Comparison of ENCODE assay signal across 8 mouse cellular contexts in the genomic region with DNA sequence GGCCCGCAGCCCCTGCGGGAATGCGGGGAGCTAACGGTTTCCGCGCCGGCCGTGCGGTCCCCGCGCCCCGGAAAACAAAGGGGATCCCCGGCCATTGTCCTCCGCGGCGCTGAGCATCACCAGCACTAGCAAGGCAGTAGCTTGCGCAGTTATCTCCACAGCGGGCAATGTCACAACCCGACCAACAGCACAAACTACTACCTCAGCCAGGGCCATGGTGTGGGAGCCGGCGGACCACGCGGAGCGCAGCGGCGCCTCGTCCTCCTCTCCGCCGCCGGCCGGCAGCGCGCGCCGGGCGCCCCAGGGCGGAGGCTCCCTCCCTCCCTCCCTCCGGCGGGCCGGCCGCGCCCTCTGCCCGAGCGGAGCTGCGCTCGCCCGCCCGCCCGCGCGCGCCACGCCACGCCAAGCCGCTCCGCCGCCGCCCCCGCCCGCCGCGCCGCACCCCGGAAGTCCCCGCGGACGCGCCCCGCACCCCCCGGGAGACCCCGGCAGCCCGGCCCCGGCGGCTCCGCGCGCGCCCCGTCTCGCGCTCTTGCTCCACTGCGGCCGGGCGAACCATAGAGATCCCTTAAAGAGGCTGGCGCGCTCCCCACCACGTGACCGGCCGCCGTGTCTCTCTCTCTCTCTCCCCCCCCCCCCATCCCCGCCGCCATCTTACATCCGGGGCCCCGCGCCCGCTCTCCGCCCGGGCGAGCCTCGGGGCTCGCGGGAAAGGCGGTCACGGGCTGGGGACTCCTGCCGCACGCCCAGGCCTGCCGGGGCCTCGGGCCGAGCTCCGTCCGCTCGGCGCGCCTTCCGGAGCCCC.
DNase-seq lines count a peak whose midpoint lies in the region; ATAC-seq and TF ChIP-seq lines count a peak whose summit lies in the region.

No protein-coding gene starts in this region.

- no peak for TF ChIP-seq CTCF in G1E (IDR thresholded peaks at IDR 0.05; ENCODE audit: low read depth, low read length)
- TF ChIP-seq CTCF in olfactory bulb, adult 2 months (IDR thresholded peaks at IDR 0.05; ENCODE audit: insufficient read depth, low read depth, low read length), result no peak

- H3K4me1 ChIP-seq in G1E (ENCODE audit: insufficient read depth, low read depth, low read length), result peaks cover 35% of the 10 kb centered on the region
- H3K4me1 ChIP-seq in forebrain, embryonic 16.5 days (replicated peaks; ENCODE audit: control insufficient read depth, insufficient read depth, low read length), result peaks cover 26% of the 10 kb centered on the region
- peaks cover 34% of the 10 kb centered on the region for H3K4me1 ChIP-seq in lung, embryonic 16.5 days (replicated peaks; ENCODE audit: control insufficient read depth, insufficient read depth, low read length)
- H3K4me1 ChIP-seq in olfactory bulb, adult 2 months (ENCODE audit: control insufficient read depth, insufficient read depth, low read length), result peaks cover 7% of the 10 kb centered on the region

- H3K9ac ChIP-seq in forebrain, embryonic 16.5 days (replicated peaks; ENCODE audit: low read depth, low read length), result peak overlapping the region; percentile 98
- H3K9ac ChIP-seq in lung, embryonic 16.5 days (ENCODE audit: low read length), result peak overlapping the region; percentile 100

- intact Hi-C loops in heart, postnatal 36 days (cut with DNase I), result loop anchor here (2.0 kb wide), 3 partner anchors 19 to 91 kb away; no protein-coding TSS in a partner anchor

- under 1% methylated on average over 75 of the region's 115 CpGs for WGBS in forebrain, embryonic 16.5 days
- WGBS in lung, embryonic 16.5 days, result 1% methylated on average over 52 of the region's 115 CpGs
- WGBS in olfactory bulb, adult 2 months, result 3% methylated on average over 87 of the region's 115 CpGs

- peak; percentile 12; the same call in 1 of the 2 replicates for ATAC-seq in G1E (ENCODE audit: extremely low read depth, insufficient number of reproducible peaks, low FRiP score, poor library complexity, severe bottlenecking)
- ATAC-seq in forebrain, embryonic 16.5 days, result peak; percentile 85
- peak; percentile 90 for ATAC-seq in lung, embryonic 16.5 days (ENCODE audit: low read depth)

- H3K36me3 ChIP-seq in G1E (replicated peaks), result peaks cover 27% of the 10 kb centered on the region
- H3K36me3 ChIP-seq in forebrain, embryonic 16.5 days (ENCODE audit: control insufficient read depth, insufficient read depth), result peaks cover under 1% of the 10 kb centered on the region; the same call in 1 of the 2 replicates
- peaks cover 8% of the 10 kb centered on the region for H3K36me3 ChIP-seq in lung, embryonic 16.5 days (ENCODE audit: control insufficient read depth, insufficient read depth, low read length)

- peak overlapping the region; percentile 94 for H3K4me3 ChIP-seq in G1E (ENCODE audit: low read depth, low read length)
- H3K4me3 ChIP-seq in forebrain, embryonic 16.5 days (replicated peaks; ENCODE audit: low read length), result peak overlapping the region; percentile 81
- H3K4me3 ChIP-seq in lung, embryonic 16.5 days (ENCODE audit: low read length), result peak overlapping the region; percentile 95
- peak overlapping the region; percentile 70 for H3K4me3 ChIP-seq in olfactory bulb, adult 2 months (ENCODE audit: insufficient read depth, low read depth, low read length)

- TF ChIP-seq POLR2A in olfactory bulb, adult 2 months (IDR thresholded peaks at IDR 0.05; ENCODE audit: insufficient read depth, low read depth, low read length), result peak; percentile 84; the same call in 1 of the 2 replicates

- peak; percentile 83 for DNase-seq in G1E (ENCODE audit: low spot score)
- peak; percentile 76 to 87 for DNase-seq in cerebellum, adult 18-20 months
- DNase-seq in heart, postnatal 36 days, result peak; percentile 83 to 89
- DNase-seq in layer of hippocampus, adult 9-11 months, result peak; percentile 88
- DNase-seq in thymus, adult 18-20 months, result peak; percentile 73 to 75

- H3K4me2 ChIP-seq in forebrain, embryonic 16.5 days (ENCODE audit: low read length), result peak overlapping the region; percentile 73
- H3K4me2 ChIP-seq in lung, embryonic 16.5 days (ENCODE audit: low read depth, low read length), result peak overlapping the region; percentile 79

- H3K27ac ChIP-seq in forebrain, embryonic 16.5 days (ENCODE audit: low read length), result peak overlapping the region; percentile 99
- peak overlapping the region; percentile 100 for H3K27ac ChIP-seq in lung, embryonic 16.5 days (ENCODE audit: low read length)
- peak overlapping the region; percentile 98 for H3K27ac ChIP-seq in olfactory bulb, adult 2 months (ENCODE audit: insufficient read depth, low read depth, low read length)

- no peaks in the 10 kb centered on the region for H3K9me3 ChIP-seq in G1E (replicated peaks)
- no peaks in the 10 kb centered on the region for H3K9me3 ChIP-seq in forebrain, embryonic 16.5 days (ENCODE audit: control insufficient read depth, low read length)
- H3K9me3 ChIP-seq in lung, embryonic 16.5 days (ENCODE audit: control insufficient read depth, low read length), result no peaks in the 10 kb centered on the region

- no peaks in the 10 kb centered on the region for H3K27me3 ChIP-seq in G1E (ENCODE audit: insufficient read depth, low read length)
- no peaks in the 10 kb centered on the region for H3K27me3 ChIP-seq in forebrain, embryonic 16.5 days (replicated peaks; ENCODE audit: control insufficient read depth, insufficient read depth, low read length)
- no peaks in the 10 kb centered on the region for H3K27me3 ChIP-seq in lung, embryonic 16.5 days (ENCODE audit: control insufficient read depth, insufficient read depth, low read depth, low read length)

Comparison
In these comparisons a context has a peak if more than half of its experiments do, and no peak if none do; other contexts are left out.
1. Peak in every context shown above with its lines: DNase-seq, ATAC-seq, H3K4me3 ChIP-seq and H3K27ac ChIP-seq.
2. ATAC-seq: peak in every context shown above with its lines; median percentile 90 in lung, embryonic 16.5 days; 85 in forebrain, embryonic 16.5 days; 12 in G1E.